Mouse (Mus musculus) urinary bladder, postnatal 14 days (tissue): ENCODE results near the gene Mob1b.
"Not testable (repeated sequence)": the region's sequence is repeated elsewhere in the genome, so short reads cannot be mapped to it uniquely, and the experiment has no call there.

ENCODE experiments used
- DNase-seq: peaks from one replicate; pipeline ENCODE4 v3.0.0; 2021; ENCODE audit warnings: low spot score

The Mob1b gene

DNA sequence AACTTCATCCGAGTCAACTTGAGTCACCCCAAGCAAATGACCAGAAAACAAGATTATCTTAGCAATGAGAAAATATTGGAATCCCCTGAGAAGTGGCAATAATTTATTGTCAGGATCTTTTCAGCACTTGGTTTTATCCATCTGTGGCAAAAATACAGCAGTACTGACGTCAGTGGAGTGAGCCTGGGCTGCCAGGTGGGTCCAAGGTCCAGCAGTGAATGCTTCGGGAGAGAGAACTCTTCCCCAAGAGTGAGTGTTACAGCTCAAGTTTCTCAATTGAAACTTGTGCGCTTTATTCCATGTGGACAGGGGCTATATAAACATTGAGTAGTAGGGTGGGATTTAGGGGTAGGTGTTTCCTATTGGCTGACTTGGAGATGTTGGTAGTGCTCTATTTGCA, 18.6 kb upstream of the Mob1b start:
- no peak for DNase-seq

DNA sequence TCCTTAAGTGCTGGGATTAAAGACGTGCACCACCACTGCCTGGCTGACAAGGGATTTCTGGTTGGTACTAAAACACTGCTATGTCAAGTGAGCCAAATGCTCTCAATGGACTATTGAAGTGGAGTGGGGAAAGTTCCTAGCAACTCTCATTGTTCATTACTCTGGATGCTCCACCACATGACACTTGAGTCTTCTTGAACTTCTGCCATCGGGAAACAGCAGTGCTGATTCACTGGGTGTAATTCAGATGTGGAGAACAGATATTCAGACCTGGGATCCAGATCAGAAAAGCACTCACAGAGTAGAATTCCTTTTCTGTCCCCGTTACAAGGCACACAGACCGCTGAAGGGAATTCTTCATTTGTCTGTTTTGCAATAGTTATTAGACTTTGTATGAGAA, 17.1 kb upstream of the Mob1b start:
- no peak for DNase-seq

DNA sequence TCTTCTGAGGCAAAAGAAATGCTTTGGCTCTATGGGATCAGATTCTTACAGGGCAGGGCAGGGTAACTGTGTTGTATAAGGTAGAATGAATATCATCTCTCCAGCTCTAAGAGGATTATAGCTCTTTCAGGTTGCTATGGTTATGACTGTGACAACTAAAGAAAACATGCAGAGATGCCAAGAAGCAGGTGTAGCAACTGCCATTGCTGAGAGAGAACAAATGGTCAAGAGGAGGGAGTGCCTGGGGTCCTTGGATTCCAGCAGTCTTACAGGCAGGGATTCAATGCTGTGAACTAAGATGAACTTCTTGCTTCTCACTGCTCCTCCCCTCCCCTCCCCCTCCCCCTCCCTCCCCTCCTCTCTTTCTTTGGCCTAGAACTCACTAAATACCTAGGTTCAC, 9.5 kb upstream of the Mob1b start:
- no peak for DNase-seq

DNA sequence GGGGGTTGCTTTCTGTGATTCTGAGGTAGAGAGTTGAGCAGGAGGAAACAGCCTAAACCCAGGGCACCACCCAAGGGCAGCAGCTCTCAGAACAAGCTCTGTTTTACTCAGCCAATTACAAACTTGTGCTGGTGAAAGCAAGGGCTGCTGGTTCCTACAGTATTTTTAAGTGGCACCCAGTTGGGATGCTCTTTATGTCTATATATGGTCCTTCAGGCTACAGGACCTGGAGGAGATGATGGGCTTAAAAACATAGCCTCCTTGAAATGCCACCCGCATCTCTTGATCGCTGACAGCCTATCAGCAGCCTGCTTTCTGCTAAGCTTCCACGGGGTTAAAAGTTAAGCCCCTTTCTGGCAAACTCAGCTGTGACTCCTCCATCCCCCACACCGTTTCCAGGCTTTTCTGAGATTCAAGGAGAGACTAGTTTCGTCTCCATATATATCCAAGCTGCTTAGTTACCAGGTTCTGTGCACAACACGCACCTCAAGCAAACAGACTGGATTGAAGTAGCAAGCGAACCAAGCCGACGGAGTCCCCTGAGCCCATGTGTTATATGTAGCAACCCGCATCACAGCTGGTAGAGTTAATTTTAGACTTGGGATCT, 8.9 kb upstream of the Mob1b start:
- no peak for DNase-seq

DNA sequence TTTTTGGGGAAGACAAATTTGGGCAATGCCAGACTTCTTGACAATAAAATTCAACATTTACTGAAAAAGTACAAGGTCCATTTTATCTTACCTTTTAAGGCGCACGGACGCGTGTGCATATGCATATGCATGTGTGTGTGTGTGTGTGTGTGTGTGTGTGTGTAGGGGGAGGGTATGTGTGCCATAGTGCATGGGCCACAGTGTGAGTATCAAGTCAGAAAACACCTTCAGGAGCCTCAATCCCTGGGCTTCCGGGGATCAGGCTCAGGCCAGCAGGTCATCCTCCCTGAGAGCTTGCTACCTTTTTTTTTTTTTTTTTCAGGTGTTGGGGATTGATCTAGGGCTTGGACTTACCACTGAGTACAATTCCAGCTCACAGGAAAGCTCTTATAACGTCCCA, 8.3 kb upstream of the Mob1b start:
- DNase-seq, result no peak

DNA sequence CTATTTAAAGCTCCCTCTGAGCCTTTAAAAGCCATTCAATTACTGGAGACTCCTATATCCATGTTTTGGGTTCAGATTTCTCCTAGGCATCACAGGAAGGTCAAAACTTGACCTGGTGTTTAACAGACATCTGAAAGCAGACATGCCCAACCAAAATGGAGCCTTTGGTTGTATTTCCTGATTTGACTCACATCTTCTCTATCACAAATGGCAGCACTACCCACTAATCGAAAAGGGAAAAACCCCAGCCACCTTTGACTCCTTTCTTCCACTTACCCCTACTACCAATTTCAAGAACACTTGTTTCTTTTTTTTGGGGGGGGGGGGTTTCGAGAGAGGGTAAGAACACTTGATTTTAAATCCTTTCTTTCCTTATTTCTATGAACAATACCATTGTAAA, 3.7 kb upstream of the Mob1b start:
- no peak for DNase-seq

DNA sequence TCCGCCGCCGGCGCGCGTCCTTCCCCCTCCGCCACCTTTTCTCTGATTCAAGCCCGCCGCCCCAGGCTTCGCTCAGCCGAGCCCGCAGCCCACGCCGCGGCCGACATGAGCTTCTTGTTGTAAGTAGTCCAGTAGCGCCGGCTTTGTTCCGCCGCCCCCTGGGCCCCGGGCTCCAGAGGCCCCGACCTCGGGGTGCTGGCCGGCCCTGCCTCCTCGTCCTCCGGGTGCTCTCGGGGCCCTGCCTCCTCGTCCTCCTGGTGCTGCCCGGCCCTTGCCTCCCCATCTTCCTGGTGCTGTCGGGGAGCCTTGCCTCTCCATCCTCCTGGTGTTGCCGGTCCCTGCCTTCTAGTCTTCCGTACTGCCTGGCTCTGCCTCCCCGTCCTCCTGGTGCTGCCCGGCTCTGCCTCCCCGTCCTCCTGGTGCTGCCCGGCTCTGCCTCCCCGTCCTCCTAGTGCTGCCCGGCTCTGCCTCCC, 384 bp downstream of the Mob1b start:
- no peak for DNase-seq

DNA sequence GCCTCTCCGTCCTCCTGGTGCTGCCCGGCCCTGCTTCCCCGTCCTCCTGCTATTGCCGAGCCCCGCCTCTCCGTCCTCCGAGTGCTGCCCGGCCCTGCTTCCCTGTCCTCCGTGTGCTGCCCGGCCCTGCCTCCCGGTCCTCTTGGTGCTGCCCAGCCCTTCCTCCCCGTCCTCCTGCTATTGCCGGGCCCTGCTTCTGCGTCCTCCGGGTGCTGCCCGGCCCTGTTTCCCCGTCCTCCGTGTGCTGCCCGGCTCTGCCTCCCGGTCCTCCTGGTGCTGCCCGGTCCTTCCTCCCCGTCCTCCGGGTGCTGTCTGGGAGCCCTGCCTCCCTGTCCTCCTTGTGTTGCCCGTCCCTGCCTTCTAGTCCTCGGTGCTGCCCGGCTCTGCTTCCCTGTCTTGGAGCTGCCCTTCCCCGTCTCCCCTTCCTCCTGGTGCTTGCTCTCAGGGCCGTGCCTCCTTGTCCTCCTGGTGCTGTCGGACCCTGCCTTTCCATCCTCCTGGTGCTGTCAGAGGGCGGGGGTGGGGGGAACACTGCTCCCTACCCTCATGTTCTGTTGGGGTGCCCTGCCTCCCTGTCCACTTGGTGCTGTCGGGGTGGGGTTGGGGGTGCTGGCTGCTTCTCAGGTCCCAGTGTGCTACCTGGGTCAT, 1.0 kb downstream of the Mob1b start:
- peak; percentile 41 for DNase-seq

DNA sequence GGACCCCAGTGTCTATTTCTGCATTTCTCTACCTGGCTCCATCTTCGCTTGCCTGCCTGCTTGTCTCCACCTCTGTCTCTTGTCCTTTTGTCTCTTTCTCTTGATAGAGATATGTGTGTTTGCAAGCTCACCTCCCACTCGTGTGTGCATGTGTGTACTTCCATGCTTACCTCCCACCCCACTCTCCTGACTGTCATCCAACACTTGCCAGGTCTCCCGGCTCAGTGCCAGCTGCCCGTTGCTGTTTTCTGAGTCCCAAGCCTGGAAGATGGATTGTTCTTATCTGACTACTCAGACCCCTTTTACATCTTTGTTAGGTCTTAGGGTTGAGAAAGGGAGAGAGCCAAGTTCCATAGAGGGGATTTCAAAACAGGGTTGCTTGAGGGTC, 1.6 kb downstream of the Mob1b start:
- DNase-seq, result peak; percentile 12

DNA sequence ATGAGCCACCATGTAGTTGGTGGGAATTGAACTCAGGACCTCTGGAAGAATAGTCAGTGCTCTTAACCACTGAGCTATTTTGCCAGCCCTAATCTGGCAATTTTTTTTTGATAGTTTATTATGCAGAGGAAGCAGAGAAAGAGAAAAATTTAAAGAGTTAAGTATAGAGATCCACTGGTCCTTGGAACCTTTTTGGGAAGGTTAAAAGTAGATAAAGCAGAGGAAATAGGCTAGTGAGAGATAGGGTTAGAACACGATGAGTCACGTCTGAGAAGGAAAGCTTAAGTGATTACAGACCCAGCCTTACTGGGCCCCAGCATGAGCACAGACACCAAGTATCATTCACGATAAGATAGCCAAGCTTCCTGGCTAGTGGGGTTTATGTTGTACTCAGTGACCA, 3.4 kb downstream of the Mob1b start:
- DNase-seq, result no peak

DNA sequence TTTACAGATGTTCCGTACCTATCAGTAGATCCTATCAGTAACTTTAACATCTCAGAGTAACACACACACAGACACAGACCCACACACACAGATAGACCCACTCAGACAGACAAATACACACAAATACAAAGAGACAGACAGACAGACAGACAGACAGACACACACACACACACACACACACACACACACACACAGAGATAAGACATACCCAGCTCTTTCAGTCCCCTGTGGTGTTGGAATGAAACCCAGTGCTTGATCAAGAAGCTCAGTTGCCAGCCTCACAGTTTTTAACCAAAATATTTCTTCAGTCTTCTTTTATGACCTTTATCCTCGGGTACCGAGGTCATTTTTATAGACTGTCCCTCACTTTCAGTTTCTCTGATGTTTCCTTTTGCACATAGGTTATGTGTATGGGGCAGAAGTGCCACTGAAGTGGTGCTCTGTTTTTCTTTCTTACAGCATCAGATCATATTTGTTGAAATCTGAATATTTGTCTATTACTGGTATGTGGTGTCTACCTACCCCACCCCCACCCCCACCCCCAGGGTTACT, 7.0 kb downstream of the Mob1b start:
- no peak for DNase-seq

DNA sequence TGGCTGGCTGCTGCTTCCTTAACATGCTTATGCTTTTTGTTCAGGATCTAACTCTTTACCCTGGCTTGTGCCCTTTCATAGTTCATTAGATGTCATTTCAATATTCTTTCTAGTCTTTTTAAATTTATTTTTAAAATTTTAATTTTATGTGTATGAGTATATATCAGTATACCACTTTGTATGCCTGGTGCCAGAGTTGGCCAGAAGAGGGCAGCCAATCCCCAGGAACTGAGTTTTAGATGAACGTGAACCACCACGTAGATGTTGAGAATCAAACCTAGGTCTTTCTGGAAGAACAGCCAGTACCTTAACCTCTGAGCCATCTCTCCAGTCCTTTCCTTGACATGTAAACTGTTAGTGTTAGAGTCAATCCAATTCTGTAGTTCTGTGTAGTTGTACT, 14.1 kb downstream of the Mob1b start:
- DNase-seq, result no peak

DNA sequence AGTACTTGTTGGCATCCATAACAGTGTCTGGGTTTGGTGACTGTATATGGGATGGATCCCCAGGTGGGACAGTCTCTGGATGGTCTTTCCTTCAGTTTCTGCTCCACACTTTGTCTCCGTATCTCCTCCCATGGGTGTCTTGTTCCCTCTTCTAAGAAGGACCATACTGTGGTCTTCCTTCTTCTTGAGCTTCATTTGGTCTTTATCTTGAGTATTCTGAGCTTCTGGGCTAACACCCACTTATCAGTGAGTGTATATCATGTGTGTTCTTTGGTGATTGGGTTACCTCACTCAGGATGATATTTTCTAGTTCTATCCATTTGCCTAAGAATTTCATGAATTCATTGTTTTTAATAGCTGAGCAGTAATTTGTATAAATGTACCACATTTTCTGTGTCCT, 20.4 kb downstream of the Mob1b start:
- not testable (repeated sequence) for DNase-seq

DNA sequence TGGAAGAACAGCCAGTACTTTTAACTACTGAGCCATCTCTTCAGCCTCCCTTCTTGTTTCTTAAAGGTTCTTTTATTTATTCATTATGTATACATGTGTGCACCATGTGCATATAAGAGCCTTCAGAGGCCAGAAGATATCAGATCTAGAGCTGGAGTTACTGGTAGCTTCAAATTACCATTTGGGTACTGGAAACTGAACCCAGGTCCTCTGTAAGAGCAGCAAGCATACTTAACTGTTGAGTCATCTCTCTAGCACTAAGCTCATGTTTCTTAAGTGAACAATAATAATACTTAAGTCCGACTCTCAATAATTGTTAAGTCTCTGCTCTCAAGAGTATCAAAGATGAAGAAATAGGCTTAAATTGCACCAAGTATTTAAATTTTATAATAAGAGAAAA, 27.1 kb downstream of the Mob1b start:
- DNase-seq, result no peak

DNA sequence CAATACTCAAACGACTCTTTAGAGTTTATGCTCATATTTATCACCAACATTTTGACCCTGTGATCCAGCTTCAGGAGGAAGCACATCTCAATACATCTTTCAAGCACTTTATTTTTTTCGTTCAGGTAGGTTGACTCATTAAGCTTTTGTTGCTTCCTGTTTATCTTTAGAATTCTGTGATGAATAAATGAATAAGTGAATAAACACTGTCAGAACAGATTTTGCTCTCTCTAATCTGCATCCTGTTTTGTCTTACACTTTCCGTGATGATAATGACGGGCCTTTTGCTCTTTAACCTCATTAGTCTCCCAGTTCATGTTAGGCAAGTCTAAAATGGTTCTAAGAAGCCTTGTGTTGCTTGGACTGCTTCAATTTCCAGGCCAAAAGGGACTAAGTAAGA, 32.5 kb downstream of the Mob1b start:
- no peak for DNase-seq

DNA sequence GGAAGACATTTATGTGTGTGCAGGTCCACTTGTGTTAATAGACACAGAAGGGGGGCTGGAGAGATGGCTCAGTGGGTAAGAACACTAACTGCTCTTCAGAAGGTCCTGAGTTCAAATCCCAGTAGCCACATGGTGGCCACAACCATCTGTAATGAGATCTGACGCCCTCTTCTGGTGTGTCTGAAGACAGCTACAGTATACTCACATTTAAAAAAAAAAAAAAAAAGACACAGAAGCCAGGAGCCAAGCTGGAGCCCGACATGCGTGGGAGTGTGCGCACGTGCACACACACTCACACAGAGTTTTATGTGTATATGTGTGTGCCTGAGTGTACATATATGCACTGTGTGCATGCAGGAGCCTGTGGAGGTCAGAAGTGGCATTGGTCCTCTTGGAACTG, 42.0 kb downstream of the Mob1b start:
- DNase-seq, result no peak

DNA sequence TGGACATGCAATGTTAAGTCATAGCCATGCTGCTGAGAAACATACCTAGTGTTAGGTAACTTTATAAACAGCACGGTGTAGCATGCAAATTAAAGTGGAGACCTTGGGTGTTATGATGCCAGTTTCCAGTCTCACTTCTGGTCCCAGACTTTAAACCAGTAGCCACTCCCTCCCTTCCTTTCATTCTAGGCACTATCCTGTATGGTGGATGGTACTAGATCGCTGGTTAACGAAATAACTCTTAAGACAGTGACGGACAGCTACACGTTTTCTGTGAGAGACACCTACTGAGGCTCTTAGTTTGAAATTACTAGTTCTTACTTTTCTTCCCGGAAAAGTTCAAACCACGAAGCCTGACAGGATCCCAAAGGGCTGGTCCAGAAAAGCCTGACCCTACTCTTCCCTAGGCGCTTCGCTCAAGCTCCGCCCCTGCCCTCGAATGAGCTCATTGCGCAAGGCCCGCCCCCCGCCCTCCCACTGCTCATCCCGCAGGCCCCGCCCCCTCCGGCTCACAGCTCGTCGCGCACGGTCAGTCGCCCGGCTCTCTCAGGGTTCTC, 43.9 kb downstream of the Mob1b start:
- DNase-seq, result no peak

DNA sequence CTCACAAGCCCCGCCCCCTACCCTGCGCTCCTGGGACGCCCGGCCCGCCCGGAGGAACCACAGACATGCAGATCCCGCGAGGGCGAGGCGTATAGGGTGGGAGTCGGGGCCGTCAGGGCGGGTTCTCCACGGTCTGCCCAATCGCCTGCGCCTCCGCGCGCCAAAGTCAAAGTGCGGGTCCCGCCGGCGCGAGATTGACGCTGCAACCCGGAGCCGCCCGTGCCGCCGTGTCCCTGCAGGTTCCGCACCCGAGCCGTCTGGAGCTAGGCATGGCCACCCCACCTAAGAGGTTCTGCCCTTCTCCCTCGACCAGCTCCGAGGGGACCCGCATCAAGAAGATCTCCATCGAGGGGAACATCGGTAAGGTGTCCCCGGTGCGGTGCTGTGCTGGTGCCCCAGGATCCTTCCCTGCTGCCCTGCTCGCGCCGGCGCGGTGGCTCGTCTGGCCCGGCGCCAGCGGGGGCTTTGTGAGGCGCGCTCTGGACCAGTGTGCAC, 44.4 kb downstream of the Mob1b start, which contains the start of gene Dck:
Gene Dck (plus strand): TSS at position 10 of the 495 bp plus-strand sequence.
- peak; percentile 99 for DNase-seq

DNA sequence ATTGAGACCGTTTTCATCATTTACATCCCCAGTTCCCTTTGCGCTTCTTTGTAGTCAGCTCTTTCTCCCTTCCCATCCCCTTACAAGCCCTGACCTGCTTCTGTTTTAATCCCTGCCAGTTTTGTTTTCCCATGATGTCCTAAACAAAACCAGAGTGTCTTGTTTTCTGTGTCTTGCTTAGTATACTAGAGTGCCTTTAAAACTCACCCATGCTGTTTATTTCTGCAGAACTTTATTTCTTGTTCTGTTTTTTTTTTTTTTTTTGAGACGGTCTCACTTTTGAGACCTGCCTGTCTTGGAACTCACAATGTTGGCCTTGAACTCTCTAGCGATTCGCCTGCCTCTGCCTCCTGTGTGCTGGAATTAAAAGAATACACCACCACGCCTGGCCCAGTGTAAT, 44.9 kb downstream of the Mob1b start:
- no peak for DNase-seq

DNA sequence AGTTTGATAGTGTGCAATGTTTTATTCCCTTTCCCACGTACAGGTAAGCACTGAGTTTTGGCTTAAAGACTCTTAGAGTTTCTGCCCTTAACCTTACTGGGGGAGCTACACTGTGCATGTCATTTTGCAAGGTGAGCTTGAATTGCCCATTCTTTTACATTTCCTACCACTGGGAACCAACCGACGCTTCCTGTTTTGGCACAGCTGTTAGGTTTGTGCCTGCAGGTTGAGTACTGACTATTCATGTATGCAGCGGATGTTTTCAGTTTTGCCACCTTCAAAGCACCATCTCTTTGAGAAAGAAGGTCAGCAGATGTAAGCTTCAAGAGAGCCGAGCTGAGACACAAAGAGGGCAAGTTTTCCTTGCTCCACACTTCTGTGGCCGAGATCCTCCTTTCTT, 45.5 kb downstream of the Mob1b start:
- DNase-seq, result no peak

DNA sequence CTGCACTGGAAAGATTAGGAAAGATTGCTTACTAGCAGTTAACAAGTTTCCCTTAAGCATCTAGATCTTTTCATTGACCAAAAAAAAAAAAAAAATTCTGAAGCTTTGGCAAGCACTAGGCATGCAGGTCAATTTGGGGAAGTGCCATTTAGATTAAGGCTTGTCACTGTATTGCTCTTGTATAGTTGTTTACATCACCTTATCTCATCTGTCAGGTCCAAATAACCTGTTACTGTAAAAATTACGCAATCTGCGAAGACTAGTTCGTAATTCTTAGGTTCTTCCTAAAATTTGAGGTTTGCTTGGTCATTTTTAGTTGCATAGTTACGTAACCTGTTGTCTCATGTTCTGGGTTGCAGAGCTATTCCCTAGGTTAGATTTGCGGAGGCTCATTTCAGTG, 46.2 kb downstream of the Mob1b start:
- no peak for DNase-seq

DNA sequence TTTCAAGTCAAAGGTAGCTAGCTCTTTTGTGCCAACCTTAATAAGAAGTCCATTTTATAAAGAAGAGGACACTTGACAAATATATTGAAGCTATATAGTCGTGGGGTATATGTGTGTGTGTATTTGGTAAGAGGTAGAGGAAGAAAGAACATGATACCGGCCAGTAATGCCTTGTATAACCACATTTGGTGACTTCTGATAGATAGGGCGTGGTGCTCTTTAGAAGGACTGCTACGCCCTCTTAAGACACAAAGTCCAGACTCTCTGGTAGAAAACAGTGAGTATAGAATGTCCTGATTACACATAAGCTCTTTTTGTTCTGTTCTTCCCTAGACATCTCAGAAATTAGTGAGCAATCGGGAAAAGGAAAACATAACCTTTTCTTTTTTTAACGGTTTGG, 47.5 kb downstream of the Mob1b start:
- no peak for DNase-seq

DNA sequence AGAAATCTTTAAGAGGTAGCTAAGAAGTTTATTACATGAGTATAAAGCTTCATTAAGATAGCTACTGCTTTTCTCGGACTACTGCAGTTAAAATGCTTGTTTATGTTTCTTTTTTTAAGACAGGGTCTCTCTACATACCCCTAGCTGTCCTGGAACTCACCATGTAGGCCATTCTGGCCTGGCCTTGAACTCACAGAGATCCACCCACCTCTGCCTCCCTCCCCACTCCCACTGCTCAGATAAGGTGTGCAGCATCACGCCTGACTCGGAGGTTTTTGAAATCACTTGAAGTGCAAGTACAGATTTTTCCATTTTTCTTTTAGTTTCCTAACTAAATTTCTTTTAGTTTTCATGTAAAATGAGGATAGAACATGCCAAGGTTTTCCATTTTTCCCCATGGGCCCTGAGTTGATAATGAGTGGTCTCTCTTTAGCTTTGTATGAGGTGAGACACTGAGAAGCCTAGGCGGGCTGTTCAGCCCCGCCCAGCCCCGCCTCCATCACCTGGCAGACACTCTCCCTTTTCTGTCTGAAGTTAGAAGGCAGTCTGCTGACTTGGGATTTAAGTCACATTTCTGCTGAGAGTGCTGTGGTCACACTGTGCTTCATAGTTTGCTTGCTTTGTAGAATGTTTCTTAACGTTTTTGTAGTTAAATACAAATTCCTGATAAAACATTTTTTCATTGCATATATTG, 61.6 kb downstream of the Mob1b start:
- DNase-seq, result no peak
